Mouse (Mus musculus) urinary bladder, postnatal 36 days (tissue): ENCODE data around the gene Chpt1.
"Not testable (repeated sequence)": the region's sequence is repeated elsewhere in the genome, so short reads cannot be mapped to it uniquely, and the experiment has no call there.

ENCODE experiments used
- DNase-seq, 2 experiments: peaks; one replicate each; pipeline ENCODE4 v3.0.0; 2022; ENCODE audit warnings: low spot score in 2 of 2, mixed read lengths in 1 of 2

Chpt1 gene

GRCm38 (mm10) chr10:88503421-88504314, at the start of gene Chpt1:
Gene Chpt1 (minus strand): TSS chr10:88504073.
- DNase-seq = peak; percentile 74 to 83

- DNase-seq = no peak
These were observed 48.9 kb upstream of the Chpt1 start for GRCm38 (mm10) chr10:88552738-88553137.

DNA sequence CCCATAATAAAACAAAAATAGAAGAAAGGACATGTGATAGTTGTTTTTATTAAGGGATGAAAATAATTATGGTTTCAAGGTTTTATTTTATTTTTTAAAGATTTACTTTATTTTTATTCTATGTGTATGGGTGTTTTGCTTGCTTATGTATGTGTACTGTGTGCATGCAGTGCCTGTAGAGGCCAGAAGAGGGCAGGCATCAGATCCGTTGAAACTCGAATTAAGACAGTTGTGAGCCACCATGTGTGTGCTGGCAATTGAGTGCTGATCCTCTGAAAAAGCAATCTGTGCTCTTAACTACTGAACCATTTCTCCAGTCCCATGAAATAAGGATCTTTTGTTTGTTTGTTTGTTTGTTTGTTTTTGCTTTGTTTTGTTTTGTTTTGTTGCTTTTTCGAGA, 46.4 kb upstream of the Chpt1 start:
- no peak for DNase-seq

GRCm38 (mm10) chr10:88547635-88548034, 43.8 kb upstream of the Chpt1 start:
- no peak for DNase-seq

DNA sequence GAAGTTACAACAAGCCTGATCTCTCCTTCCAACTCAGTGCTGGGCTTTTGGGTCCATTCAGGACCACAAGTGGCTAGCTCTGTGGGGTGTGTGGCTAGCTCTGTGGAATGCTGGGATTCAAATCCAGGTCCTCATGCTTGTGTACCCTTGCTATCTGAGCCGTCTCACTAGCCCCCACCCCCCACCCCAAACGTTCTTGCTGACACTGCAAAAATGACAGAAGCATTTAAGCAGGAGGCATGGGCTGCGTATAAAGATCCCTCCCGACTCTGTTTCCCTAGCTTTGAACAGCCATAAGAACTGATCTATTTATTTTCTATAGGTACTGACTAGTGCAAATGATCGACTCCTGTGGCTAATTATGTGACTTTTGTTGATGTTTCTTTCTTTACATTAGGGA, 26.8 kb upstream of the Chpt1 start:
- DNase-seq = no peak

DNA sequence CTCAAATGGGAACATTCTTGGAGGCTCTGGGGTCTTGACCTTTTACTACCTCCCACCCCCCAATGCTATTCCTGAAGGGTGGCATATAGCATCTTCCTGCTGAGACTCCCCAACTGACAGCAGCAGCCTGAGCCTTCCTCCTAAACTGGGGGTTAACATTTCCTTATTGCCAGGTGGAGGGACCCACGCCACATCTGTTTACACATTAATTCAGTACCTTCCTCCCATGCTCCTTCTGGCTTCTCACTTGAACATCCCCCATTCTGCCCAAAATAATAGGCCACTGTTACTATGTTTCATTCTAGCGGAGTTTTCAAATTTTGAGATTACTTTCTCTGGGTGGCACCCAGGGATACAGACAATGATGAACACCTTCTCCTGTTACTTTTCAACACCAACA, 20.1 kb upstream of the Chpt1 start:
- DNase-seq = no peak

DNA sequence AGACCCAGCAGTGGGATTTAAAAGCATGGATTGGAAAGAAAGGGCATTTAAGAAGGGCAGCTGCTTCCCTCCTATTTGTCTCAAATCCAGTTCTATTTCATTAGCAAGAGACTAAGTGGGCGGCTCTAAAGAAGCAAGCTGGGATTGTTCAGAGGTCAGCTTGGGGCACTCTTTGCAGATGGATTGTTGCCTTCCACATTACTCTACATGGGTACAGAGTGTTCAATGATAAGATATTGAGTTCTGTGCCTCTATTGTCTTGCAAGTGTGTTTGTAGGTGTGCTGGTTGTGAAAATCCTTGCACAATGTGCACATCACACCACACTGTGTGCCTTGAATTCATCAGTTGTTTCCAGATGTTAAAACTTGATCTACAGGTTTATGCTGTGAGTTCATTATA, 19.3 kb upstream of the Chpt1 start:
- no peak for DNase-seq

DNA sequence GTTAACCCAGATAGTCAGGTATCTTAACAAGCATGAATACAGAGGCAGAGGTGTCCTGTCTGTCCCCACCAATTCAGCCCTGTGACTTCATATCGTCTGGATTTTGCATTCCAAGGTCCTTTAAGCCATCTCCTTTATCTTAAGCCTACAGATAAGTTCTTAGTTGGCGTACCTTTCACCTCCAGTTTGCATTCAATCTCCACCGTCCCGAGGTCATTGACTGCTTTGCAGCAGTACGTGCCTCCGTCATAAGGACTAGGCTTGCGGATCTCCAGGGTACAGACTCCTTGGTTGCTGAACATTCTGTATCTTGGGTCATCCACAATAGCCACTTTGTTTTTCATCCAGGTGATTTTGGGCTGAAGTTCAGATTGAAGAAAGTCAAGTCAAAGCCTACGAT, 18.9 kb upstream of the Chpt1 start:
- DNase-seq = no peak

DNA sequence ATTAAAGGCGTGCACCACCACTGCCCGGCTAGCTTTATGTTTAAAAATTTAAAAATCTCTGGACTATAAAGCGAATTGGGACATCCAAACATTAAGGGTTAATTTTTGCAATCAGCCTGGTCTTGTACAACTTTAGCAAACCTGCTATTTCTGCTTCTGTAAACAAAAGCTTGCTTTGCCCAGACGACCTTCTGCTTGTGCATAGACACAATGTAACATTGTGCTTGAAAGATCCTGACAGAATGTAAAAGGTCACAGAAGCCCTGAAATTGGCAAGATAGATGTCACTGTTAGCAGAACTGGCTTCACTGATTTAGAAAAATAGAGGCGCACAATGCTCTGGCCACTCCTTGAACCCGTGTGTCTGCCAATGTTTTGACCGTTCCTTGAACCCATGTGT, 11.2 kb upstream of the Chpt1 start:
- not testable (repeated sequence) for DNase-seq

DNA sequence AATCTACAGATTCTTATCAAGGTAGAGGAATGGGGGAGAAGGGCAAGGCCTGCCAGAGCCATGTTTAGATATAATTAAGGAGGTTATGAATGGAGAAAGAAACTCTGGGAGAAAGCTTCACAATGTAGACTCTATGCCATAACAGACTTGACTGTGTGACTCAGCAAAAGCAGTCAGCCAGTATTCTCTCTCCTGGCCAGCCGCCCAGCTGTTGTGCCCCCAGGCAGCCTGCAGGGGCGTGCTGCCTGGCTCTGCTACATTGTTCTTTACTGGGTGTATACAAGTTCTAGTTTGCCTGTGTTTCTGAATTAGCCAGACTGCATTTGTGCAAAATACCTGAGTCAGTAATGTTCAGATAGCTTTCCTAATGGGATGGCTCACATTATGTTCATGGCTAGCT, 10.6 kb upstream of the Chpt1 start:
- peak; percentile 35 to 72 for DNase-seq

DNA sequence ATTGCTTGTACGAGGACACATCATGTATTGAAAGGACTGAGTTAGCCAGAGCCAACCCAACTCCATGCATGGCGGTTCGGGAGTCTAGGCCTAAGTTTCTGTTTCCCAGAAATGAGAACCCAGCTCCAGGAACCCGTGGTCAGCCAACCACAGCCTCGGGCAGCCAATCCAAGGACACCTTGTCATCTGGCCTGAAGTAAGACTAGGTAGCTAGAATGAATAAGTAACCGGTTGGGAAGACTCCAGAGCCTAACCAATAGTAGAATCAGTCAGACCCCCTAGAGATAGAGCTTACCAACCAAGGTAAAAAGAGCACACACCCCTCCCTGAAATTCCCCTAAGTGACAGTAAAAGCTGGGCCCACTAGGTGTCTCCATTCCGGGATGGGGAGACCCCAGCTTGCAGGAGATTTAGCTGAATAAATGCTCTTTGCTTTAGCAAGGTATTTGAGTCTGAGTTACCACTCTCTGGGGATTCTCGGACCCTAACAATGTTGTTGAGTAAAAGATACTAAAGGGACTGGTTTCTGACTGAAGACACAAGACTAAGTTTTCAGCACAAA, 9.8 kb upstream of the Chpt1 start:
- DNase-seq = no peak

GRCm38 (mm10) chr10:88511355-88511754, 7.5 kb upstream of the Chpt1 start:
- no peak for DNase-seq

DNA sequence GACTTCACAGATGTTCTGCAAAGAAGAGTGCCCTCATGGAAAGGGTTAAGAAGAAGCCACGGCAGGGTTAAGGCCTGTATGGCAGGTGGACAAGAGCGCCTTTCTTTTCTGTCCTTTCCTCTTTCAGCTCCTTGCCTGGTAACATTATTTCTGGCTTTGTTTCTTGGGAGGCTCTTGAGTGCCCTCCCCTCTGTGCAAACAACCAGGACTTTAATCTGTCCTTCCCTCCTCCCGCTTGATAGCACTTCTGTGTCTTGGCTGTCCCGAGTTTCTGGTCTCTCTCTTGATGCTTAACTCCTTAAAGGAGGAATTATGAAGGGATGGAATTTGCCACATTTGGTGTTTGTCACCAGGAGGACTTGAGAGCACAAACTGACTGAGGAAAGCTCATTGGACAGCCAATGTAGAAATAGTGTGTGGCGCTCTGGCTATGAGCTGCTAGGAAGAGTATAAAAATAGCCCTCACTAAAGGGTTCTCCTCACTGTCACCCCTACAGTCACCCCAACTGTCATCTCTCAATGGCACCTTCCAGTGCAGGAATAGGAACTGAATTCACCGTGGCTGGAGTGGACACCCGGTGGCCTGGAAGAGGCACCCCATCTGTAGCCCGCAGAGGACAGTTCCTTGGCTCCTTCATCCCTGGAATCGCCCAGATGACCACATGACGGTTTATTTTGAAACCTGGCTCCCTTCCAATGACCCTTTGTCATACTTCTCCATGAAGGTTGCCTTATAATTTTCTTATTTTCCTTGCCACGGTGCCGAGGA, 6.8 kb upstream of the Chpt1 start:
- DNase-seq = peak in 1 of 2 experiments; percentile 50

DNA sequence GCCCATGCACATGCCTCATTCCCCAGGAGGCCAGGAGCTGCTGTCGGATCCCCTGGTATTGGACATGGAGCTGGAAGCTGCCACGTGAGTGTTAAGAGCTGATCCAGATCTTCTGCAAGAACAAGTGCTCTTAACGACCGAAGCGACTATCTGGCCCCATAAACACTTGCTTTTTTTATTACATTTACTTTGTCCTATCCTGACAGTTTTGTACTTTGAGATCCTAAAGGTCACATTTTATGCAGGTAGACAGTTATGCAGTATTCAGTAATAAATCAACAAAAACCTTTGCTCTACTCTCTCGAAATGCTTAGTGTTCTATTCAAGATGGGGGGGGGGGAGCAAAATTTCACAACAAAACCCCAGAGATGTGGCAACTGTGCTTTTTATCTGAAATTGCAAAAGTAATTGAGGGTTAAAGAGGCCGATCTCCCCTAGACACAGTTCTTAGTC, 3.8 kb upstream of the Chpt1 start:
- DNase-seq = no peak

DNA sequence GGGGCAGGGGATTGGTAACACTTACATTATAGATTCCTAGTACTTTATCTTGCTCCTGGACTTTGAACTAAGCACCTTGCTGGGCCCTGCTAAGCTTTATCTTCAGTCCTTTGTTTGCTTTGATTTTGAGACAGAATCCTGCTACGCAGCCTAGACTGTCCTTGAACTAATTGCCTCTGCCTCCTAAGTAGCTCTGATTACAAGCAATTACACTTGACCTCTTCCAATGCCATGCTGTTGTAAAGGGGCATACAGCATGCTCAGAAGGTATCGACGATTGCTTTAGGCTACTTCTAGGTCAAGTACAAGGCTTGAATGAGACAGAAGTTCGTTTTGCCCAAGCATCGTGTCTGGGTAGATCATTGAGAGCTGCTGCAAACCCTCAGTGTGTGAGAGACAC, 1.4 kb upstream of the Chpt1 start:
- DNase-seq = no peak

GRCm38 (mm10) chr10:88504481-88504880, 608 bp upstream of the Chpt1 start:
- DNase-seq = no peak

- no peak for DNase-seq
These were observed 954 bp downstream of the Chpt1 start for GRCm38 (mm10) chr10:88502919-88503318.

DNA sequence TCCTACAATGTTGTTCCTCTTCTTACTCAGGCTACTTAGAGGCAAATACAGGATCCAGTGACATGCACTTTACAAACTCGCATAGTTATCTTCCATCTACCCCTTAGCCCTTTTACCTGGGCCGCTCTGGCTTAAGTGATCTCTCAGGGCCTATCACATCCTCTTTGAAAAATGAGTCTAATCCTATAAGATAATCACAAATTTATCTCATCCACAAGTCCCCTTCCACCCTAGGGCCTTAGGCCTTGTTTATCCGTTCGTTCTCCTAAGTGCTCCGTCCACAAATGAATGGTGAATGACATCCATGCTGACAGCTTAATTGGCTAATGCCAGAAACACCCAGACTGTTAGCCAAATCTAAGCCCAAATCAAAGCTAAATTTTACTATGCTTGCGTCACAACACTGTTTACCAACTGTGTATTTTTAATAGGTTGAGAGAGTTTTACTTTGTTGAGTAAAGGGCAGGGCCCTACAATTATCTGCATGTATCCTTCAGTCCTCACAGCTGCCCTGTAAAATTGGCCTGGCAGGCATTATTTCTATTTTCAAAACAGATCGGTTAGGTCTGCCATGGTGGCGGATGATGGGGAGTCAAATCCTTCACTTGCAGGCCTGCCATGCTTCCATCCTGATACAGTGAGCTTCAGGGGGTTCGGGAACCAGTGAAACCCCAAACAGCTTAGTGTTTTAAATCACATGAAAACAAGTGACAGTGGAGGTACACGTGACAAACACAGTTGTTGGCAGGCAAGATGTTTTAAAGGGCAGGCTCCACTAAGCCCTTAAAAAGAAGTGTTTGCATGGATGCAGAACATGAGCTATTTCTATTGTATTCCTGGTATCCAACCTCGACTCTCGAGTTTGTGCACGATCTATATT, 1.7 kb downstream of the Chpt1 start:
- DNase-seq = no peak

DNA sequence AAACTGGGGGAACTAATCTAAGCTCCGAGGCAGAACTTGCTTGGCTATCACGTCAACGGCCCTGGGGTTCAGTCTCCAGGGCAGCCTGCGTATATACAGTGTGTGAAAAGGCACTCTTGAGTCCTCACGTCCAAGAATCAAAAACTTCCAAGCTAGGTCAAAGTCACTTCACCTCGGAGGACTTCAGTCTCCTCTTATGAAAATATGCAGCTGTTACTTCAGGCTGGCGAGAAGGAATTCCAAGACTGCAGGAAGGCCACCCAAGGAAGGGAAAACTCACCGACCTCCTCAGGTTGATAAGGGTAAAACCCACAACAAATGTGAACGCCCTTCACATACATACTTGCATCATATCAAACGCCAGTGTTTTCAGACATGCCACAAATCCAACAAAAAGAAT, 2.5 kb downstream of the Chpt1 start:
- no peak for DNase-seq

- DNase-seq = no peak
These were observed 3.9 kb downstream of the Chpt1 start for GRCm38 (mm10) chr10:88499993-88500392.

DNA sequence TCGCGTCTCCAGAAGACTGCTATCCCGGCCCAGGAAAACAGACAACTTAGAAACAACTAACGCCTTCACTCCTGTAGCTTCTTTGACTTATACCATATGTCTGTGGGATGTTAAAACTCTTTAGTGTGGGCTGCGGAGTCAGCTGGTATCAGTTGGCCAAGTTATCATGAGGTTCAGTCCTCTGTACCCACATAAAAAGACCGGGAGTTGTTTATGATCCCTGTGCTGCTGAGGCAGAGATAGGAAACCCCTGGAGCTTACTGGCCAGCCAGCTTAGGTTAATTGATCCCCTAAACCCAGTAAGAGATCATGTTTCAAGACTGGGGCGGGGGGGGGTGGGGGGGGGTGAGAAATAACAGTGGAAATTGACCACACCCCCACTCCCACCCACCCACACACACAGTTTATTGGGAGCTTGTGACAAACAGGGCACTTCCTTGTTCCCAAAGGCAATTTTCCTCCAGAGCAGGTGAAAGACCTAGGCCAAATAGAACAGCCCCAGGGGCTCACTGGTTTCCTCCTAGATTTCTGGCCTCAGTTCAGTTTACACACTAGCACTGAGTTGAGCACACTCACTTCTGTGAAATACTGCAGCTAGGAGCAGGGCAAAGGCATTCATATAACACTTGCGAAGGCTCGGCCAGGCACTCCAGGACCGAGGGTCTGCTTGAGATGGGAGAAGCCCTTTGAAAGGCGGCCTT, 6.9 kb downstream of the Chpt1 start:
- DNase-seq = no peak
